Mouse (Mus musculus) megakaryocyte-erythroid progenitor cell, adult 5 weeks (primary cell): ENCODE results near the gene Coch. TPM values are rescaled to one million over a fixed set of nuclear protein-coding genes. Genes with fewer than 3 reads are reported as not detected.

Experiments used
- polyA plus RNA-seq: library from polyadenylated mRNA; stranded (reverse); fragments of >175 nt; gene quantifications from 2 replicates; pipeline ENCODE4 v1.2.3, GENCODE M21; 2012

Gene Coch
- polyA plus RNA-seq = 0.02 TPM in 1 of 2 replicates, not detected in the other

DNA sequence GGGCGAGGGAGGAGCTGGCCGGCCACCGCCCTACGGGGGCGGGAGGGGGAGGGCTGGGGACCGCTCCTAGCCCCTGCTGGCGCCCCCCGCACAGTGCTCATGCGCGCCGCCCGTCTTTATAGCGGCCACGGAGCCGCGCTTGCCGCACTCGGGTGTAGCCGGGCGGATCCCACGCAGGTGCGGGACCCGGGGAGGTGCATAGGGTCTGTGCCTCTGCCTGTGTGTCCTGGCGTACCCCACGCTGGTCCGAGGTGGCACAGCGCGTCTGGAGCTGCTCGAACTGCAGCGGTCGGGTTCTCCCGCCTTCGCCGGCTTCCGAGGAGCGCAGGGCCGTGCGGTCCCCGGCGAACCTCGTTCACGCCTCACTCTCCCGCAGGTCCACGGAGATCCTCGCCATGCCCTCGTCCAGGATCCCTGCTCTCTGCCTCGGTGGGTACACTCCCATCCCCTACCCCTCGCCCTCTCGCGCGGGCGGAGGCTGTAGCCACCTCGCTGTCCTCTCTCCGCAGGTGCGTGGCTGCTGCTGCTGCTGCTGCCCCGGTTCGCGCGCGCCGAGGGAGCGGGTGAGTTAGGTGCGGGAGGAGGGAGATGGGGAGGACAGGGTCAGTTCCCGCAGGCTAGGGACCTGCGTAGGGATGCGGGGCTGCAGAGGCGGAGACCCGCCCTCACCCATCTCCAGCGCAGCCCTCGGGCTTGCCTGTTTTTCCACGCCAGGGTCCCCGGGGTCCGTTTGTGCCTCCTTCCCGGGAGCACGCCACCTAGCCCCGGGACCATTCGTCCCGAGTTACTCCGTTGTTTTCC, at the start of gene Coch:
TSS of gene Coch (plus strand) at position 113 of the 801 bp plus-strand sequence.

Other genes with a start within 250 kb of the Coch start
- gene G2e3, start 245.3 kb upstream of the Coch start, polyA plus RNA-seq = 1.6 and 1.7 TPM in 2 replicates
- gene Scfd1, start 215.8 kb upstream of the Coch start, polyA plus RNA-seq = 1.6 and 2.4 TPM in 2 replicates
- gene Ap4s1, start 97.7 kb downstream of the Coch start, polyA plus RNA-seq = 22.0 and 25.6 TPM in 2 replicates
- gene Strn3, start 98.6 kb downstream of the Coch start, polyA plus RNA-seq = 7.0 and 7.5 TPM in 2 replicates
- 7.6 and 10.7 TPM in 2 replicates for gene Hectd1, start 236.2 kb downstream of the Coch start, polyA plus RNA-seq